Mouse (Mus musculus) brain, embryonic 14.5 days (tissue): ENCODE measurements around the gene Olfr750. TPM values are rescaled to one million over a fixed set of nuclear protein-coding genes. Genes with fewer than 3 reads are reported as not detected.

Source experiments
- DNase-seq: peaks from one replicate; pipeline ENCODE4 v3.0.0-alpha.2; 2011; ENCODE audit warnings: low read depth
- CTCF ChIP-seq: fragments of 200-500 bp; IDR thresholded peaks from 2 replicates; pipeline ENCODE4 v1.5.1; 2012; ENCODE audit warnings: inconsistent platforms, mild to moderate bottlenecking, moderate library complexity, borderline replicate concordance; ENCODE audit not compliant: insufficient read depth, insufficient read length; ENCODE audit errors: extremely low read depth
- POLR2A ChIP-seq: fragments of 200-500 bp; IDR thresholded peaks from 2 replicates; pipeline ENCODE4 v1.6.1; 2012; ENCODE audit warnings: mild to moderate bottlenecking, inconsistent platforms, borderline replicate concordance; ENCODE audit not compliant: poor library complexity, insufficient read depth, insufficient read length, severe bottlenecking; ENCODE audit errors: extremely low read depth
- polyA plus RNA-seq: library from polyadenylated mRNA; depleted of rRNA; stranded (reverse); fragments of >200 nt; gene quantifications from 2 replicates; pipeline ENCODE4 v1.2.3, GENCODE M21; 2012; rRNA removed

The Olfr750 gene
- polyA plus RNA-seq, 1 experiment, result not detected

DNA sequence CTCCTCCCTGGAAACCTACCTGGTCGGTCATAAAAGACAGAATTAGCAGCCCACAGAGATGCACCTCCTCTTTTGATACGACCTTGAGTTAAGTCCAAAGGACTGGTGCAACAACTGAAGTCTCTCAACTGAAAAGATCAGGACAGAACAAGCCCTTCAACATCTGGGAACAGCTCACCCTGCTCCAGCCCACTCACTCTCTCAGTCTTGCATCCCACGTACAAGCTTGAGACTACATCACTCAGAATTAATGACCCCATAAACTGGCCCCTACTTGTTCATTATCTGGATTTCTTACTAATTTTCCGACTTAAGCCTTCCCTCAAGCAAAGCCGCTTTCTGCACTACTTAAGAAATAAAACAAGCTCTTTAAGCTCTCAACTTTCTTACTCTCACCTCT is 21.1 kb downstream of the Olfr750 start:
- TF ChIP-seq CTCF (no peak), POLR2A (no peak)

GRCm38 (mm10) chr14:51051941-51052340 is 22.3 kb downstream of the Olfr750 start:
- TF ChIP-seq CTCF (no peak), POLR2A (no peak)
- peak; percentile 9 for DNase-seq

More for the DNA sequence above, 21.1 kb downstream of the Olfr750 start:
- no peak for DNase-seq

GRCm38 (mm10) chr14:51050063-51050462 is 24.2 kb downstream of the Olfr750 start, which contains the start of gene Rnase11:
Rnase11 (minus strand) TSS chr14:51050163.
- no peak for DNase-seq
- no peak for TF ChIP-seq POLR2A
- TF ChIP-seq CTCF, result no peak

DNA sequence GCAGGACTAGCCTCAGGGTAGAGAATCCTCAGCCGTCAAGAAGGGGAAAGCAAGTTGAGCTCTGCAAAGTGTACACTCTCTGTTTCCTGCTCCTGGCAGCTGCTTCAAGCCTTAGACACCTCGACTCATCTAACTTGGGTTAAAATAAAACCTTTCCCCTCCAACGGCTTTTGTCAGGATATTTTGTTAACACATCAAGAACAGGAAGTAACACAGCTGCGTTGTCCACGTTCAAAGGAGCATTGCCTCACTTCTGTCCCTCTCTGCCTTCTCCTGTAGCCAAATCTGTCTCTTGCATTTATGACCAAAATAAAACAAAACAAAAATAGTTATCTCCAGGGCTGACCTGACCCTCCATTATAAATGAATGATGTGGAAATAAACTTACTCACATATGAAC is 26.4 kb downstream of the Olfr750 start:
- DNase-seq, result no peak

GRCm38 (mm10) chr14:51041769-51042168 is 32.5 kb downstream of the Olfr750 start, which contains the start of gene Rnase9:
Rnase9 (minus strand) TSS chr14:51041869.
- DNase-seq, result no peak
- TF ChIP-seq POLR2A (no peak), CTCF (no peak)

More for the DNA sequence above, 26.4 kb downstream of the Olfr750 start:
- TF ChIP-seq CTCF, result no peak
- no peak for TF ChIP-seq POLR2A

GRCm38 (mm10) chr14:51036214-51036613 is 38.0 kb downstream of the Olfr750 start:
- no peak for DNase-seq
- TF ChIP-seq POLR2A (no peak), CTCF (no peak)

DNA sequence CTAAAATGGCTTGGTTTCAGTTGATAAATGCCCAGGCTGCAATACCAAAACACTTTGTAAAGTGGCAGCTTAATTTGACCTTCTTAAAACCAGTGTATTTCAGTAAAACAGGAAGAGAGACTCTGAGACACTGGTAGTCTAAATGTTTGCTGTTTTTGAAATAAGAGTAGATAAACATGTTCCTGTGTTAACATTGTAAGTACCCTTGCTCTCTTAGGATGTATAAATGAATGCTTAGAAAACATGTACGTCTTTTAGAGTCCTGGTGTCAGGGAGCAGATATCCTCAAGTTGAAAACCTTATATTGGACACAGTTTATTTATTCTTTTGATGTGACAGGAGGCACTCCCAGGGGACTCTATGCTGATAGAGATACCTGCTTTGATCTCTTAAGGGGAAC is 39.0 kb downstream of the Olfr750 start:
- TF ChIP-seq POLR2A (no peak), CTCF (no peak)

GRCm38 (mm10) chr14:51027387-51028155 is 46.7 kb downstream of the Olfr750 start:
- no peak for DNase-seq

More for the DNA sequence above, 39.0 kb downstream of the Olfr750 start:
- no peak for DNase-seq

GRCm38 (mm10) chr14:51026391-51027133 is 47.7 kb downstream of the Olfr750 start:
- DNase-seq, result peak; percentile 89
- TF ChIP-seq CTCF, result peak; percentile 67
- no peak for TF ChIP-seq POLR2A

More at GRCm38 (mm10) chr14:51027387-51028155, 46.7 kb downstream of the Olfr750 start:
- TF ChIP-seq CTCF (no peak), POLR2A (no peak)

- no peak for DNase-seq
- TF ChIP-seq POLR2A (no peak), CTCF (no peak)
Measured at GRCm38 (mm10) chr14:51024820-51025219, 49.4 kb downstream of the Olfr750 start.

DNA sequence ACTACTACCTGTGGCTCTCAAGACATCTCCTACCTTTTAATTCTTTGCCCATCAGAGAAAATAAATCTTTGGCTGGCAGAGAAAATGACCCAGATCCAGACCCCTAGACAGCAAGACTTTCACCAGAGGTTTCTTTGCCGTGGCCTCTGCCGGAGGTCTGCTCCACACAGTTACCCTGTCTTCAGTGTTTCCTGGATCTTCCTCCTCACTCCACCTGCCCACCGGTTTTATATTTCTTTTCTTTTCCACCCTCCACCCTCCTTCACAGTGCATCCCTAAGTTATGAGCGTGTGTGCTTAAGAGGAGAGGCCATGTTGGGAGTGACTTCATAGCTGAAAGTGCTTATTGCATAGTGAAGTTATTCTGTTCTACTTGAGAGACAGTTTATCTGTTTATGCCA is 50.8 kb downstream of the Olfr750 start:
- no peak for DNase-seq
- no peak for TF ChIP-seq POLR2A
- no peak for TF ChIP-seq CTCF

GRCm38 (mm10) chr14:51017256-51017655 is 57.0 kb downstream of the Olfr750 start:
- TF ChIP-seq CTCF (no peak), POLR2A (no peak)
- DNase-seq, result no peak

Other genes with a start within 250 kb of the Olfr750 start
- gene Tep1, start 203.9 kb downstream of the Olfr750 start, polyA plus RNA-seq, result 4.3 and 5.1 TPM in 2 replicates
- 0.59 and 1.2 TPM in 2 replicates for gene Klhl33, start 176.9 kb downstream of the Olfr750 start, polyA plus RNA-seq
- gene Osgep, start 149.5 kb downstream of the Olfr750 start, polyA plus RNA-seq, result 102 and 121 TPM in 2 replicates
- 137 and 178 TPM in 2 replicates for gene Apex1, start 149.5 kb downstream of the Olfr750 start, polyA plus RNA-seq
- 131 and 177 TPM in 2 replicates for gene Pip4p1, start 143.6 kb downstream of the Olfr750 start, polyA plus RNA-seq
- gene Pnp, start 143.4 kb downstream of the Olfr750 start, polyA plus RNA-seq, result 21.0 and 21.4 TPM in 2 replicates
- 18.1 and 19.3 TPM in 2 replicates for gene Gm49342, start 129.9 kb downstream of the Olfr750 start, polyA plus RNA-seq
- 0.16 and 0.42 TPM in 2 replicates for gene Pnp2, start 118.4 kb downstream of the Olfr750 start, polyA plus RNA-seq
- 0.05 TPM in 1 of 2 replicates, not detected in the other for gene Rnase10, start 66.7 kb downstream of the Olfr750 start, polyA plus RNA-seq
- gene Rnase9, start 32.6 kb downstream of the Olfr750 start, polyA plus RNA-seq, result not detected in 2 replicates
- gene Rnase11, start 24.3 kb downstream of the Olfr750 start, polyA plus RNA-seq, result not detected in 2 replicates
- gene Rnase12, start 16.8 kb downstream of the Olfr750 start, polyA plus RNA-seq, result 0.15 TPM in 1 of 2 replicates, not detected in the other
- 15.1 and 18.2 TPM in 2 replicates for gene Rnase4, start 16.6 kb upstream of the Olfr750 start, polyA plus RNA-seq
- 4.3 and 4.5 TPM in 2 replicates for gene Ang, start 16.7 kb upstream of the Olfr750 start, polyA plus RNA-seq
- not detected in 2 replicates for gene Eddm3b, start 40.0 kb upstream of the Olfr750 start, polyA plus RNA-seq
- 0.44 and 0.52 TPM in 2 replicates for gene Rnase6, start 49.5 kb upstream of the Olfr750 start, polyA plus RNA-seq
- 0.09 and 0.27 TPM in 2 replicates for gene Rnase1, start 72.3 kb upstream of the Olfr750 start, polyA plus RNA-seq
- not detected in 2 replicates for gene Rnase2b, start 87.8 kb upstream of the Olfr750 start, polyA plus RNA-seq
- not detected in 2 replicates for gene Ang2, start 124.7 kb upstream of the Olfr750 start, polyA plus RNA-seq
- not detected in 2 replicates for gene Ear14, start 129.0 kb upstream of the Olfr750 start, polyA plus RNA-seq
- not detected in 2 replicates for gene Rnase2a, start 181.7 kb upstream of the Olfr750 start, polyA plus RNA-seq